Mouse (Mus musculus): ENCODE measurements at regions not wholly inside any gene's neighbourhood (a gene's known extent, or its start where the extent isn't known, plus 50 kb on each side); places are given as distances from the start of the nearest gene placed in this dataset.

- TF ChIP-seq EP300 (IDR thresholded peaks at IDR 0.05; ENCODE audit: insufficient read depth, low read depth, low read length) (no peak), CTCF (IDR thresholded peaks at IDR 0.05; ENCODE audit: low read depth, low read length) (no peak), POLR2A (IDR thresholded peaks at IDR 0.05; ENCODE audit: insufficient read depth, low read length) (no peak)
These were observed 133.0 kb upstream of the Pou6f2 start for GRCm38 (mm10) chr13:18530509-18530908.
